Mouse (Mus musculus) kidney, postnatal 14 days (tissue): Measurements from ENCODE around the gene Ccna2.

Source experiments
- DNase-seq: peaks from one replicate; pipeline ENCODE4 v3.0.0; 2022; ENCODE audit warnings: mixed read lengths

The Ccna2 gene

DNA sequence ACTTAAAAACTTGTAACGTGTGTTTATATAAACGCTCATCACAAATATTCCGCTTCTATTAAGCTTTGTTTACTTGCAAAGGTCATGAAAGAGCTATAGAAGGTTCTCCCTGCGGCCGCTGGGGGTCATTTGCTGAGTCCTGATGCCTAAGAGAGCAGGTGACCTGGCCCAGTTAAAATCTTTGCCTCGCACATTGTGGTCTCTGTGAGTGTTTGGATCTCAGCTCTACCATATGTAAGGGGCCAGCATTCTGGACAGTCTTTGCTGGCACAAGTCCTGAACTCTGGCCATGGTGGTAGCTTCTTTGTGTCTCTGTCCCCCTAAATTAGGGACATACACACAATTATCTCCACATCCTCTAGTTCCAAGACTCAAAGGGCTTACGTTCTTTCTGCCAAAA, 39.2 kb downstream of the Ccna2 start:
- no peak for DNase-seq

GRCm38 (mm10) chr3:36531979-36532542, 39.9 kb downstream of the Ccna2 start:
- DNase-seq: no peak

DNA sequence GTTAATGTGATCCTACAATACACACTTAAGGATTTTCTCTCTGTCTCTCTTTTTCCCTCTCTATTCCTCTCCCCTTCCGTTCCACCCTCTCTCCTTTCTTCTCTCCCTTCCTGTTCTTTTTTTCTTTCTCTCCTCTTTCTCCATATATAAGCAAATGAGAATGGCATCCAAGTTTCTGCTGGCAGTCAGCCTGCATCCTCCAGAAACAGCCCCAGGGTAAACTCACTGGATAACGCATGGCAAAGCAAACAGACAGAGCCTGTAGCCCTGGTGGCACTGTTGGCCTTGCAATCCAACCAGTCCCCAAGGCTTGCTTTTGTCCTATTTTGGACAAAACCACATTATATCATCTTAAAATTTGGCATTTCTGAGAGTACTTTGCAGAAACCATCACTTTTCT, 40.7 kb downstream of the Ccna2 start:
- DNase-seq: no peak

DNA sequence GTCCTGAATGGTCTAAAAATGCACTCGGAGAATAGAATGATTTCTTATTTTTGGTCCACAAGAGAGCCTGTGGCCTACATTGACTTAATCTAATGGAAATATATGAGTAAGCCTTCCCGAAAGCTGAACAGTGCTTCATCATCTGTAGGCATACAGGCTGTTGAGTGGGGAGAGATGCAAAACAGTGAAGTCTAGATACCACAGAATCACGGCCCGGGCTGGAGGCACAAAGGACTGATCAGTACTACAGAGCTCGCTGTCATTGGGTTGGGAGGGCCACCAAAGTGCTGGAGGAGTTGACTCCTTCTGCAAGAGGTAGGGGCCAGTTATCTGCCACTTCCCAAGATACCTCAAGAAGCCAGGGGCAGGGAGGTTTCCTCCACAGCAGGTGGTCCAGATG, 41.2 kb downstream of the Ccna2 start:
- no peak for DNase-seq

DNA sequence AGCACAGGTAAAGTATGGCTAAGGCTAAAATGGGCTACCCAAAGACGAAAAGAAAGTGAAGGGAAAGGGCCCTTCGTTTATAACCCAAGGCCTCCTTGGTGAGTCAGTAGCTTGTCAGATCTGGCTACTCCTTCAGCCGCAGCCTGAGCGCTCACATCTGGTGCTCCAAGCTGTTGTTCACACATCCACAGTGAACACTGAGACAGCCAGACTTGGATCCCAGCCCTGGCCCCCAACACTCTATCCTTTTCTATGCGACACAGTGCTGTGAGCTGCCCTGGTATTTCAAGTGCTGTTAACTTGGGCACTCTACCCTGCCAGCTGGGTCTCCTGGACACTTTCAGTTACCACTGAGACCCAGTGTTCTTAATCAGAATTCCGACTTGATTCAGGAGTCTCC, 41.6 kb downstream of the Ccna2 start:
- peak; percentile 18 for DNase-seq

DNA sequence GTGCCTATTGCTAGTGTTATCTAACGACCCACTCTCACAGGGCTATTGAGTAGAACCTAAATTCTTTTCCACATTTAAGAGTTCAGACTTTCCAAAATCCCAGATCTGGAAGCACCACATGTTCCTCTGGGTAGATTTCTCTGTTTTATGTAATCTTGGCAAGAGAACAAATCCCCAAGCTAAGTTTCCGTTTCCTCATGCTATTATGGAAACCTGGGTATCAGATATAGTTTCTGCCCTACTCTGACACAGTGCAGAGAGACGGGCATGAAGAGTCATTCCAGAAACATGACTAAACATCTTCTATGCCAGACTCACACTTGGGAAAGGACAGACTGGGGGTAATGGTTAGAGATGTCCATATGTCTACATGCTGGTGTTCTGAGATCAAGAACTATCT, 47.5 kb downstream of the Ccna2 start:
- no peak for DNase-seq

- DNase-seq: no peak
These were observed 49.8 kb downstream of the Ccna2 start for GRCm38 (mm10) chr3:36522137-36522536.

DNA sequence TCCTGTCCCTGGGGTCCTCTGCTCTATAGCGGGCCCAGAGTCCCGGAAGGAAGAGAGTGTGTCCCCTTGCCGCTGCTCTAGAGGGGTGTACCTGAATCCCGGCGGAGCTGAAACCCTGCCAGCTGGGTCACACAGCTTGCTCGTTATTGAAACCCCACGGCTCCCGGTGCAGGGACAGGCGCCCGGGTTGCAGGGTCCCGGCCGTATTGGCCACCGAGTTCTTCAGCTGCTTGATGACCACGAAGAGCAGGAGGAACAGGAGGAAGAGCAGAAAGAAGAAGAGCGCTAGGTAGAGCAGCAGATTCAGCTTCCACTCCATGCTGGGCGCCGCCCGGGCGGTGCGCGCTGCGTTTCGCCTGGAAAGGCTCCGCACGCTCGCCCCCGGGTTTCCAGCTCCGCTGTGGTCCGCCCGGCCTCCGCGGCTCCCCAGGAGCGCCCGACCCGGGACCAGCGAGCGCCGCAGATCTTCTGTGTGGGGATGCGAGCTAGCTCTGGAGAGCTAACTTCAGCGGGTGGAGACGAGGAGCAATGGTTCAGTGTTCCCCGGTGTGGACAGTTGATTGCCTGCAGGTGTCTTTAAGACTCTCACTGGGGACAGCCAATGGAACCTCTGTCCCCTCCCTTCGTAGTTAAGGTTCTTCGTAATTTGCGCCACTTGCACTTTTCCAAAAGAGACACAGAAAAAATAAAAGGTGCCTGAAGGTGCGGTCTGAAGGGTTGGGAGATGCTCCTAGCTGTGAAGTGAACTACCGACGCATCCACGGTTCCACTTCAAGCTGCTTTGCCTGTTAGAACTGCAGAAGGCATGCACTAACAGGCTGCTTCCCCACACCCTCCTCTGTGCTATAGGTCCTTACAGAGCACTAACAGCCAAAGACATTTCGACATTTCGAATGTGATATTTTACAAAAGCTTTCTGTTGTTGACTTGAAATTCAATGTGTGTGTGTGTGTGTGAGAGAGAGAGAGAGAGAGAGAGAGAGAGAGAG, 50.6 kb downstream of the Ccna2 start, which contains the start of gene Gm11549:
Gm11549 (minus strand) TSS at position 741 of the 988 bp plus-strand sequence.
- no peak for DNase-seq

GRCm38 (mm10) chr3:36516196-36516595, 55.8 kb downstream of the Ccna2 start:
- no peak for DNase-seq
